Mouse (Mus musculus): ENCODE measurements at regions not wholly inside any gene's neighbourhood (a gene's known extent, or its start where the extent isn't known, plus 50 kb on each side); places are given as distances from the start of the nearest gene placed in this dataset.

DNA sequence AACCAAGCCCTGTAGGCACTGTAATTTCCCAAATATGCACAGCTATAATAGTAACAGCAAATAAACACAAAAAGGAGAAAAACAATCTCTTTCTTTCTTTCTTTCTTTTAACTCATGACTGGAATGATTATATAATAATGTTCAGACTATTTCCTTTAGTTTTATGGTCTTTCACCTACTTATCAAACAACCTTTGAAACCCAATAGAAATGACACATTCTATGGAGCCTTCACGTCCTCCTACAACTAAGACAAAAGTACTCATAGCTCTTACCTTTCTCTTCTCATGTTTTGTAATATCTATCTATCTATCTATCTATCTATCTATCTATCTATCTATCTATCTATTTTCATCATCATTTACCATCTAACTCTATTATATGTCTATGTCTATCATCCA, 739.5 kb downstream of the 4930447A16Rik start:
- no peaks in the 10 kb centered on the region for H3K9me3 ChIP-seq (replicated peaks; ENCODE audit: control insufficient read depth, low read length)
- H3K27me3 ChIP-seq (ENCODE audit: control insufficient read depth, insufficient read depth, low read depth, low read length): no peaks in the 10 kb centered on the region
- no peaks in the 10 kb centered on the region for H3K36me3 ChIP-seq (ENCODE audit: control insufficient read depth, insufficient read depth)
- WGBS (ENCODE audit: insufficient replicate concordance): 69% methylated on average over 1 of the region's 1 CpGs
- no peak overlapping the region for H3K9ac ChIP-seq (ENCODE audit: low read depth, low read length)
- ATAC-seq (ENCODE audit: low read depth): no peak
- H3K4me3 ChIP-seq (ENCODE audit: low read depth, low read length): no peak overlapping the region
- H3K4me2 ChIP-seq (ENCODE audit: low read depth, low read length): no peak overlapping the region
- H3K4me1 ChIP-seq (ENCODE audit: control insufficient read depth, low read depth, low read length): no peaks in the 10 kb centered on the region
- no peak overlapping the region for H3K27ac ChIP-seq (ENCODE audit: low read length)

DNA sequence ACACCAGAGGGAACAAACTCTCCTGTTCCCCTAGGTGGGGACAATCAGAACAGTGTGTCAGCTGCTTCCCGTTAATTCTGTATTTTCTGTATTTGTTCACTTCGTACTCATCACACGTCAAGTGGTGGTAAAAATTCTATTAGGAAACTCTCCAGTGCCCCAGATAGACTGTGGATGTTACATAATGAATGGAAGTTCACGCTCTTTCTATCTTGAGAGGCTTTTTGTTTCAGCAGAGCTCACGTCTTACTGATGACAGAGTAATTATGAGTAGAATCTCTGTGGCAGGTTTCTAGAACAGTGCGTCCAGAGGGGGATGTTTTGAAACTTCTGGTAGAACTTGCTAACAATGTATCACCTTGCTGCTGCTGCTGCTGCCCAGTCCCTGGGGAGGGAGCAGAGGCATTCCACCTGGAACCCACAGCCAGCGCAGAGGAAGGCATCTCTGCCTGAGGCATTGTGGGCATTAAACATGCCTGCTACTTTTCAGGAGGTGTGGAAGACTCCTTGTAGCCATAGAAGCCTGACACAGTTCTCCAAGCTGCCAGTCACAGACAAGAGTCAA, 740.6 kb downstream of the 4930447A16Rik start:
- Histone ChIP-seq H3K27me3 (ENCODE audit: control insufficient read depth, insufficient read depth, low read depth, low read length) (no peaks in the 10 kb centered on the region), H3K9me3 (replicated peaks; ENCODE audit: control insufficient read depth, low read length) (no peaks in the 10 kb centered on the region), H3K36me3 (ENCODE audit: control insufficient read depth, insufficient read depth) (no peaks in the 10 kb centered on the region), H3K9ac (ENCODE audit: low read depth, low read length) (no peak overlapping the region), H3K4me3 (ENCODE audit: low read depth, low read length) (no peak overlapping the region), H3K4me2 (ENCODE audit: low read depth, low read length) (no peak overlapping the region), H3K4me1 (ENCODE audit: control insufficient read depth, low read depth, low read length) (no peaks in the 10 kb centered on the region), H3K27ac (ENCODE audit: low read length) (no peak overlapping the region)
- WGBS (ENCODE audit: insufficient replicate concordance): 72% methylated on average over 7 of the region's 7 CpGs
- ATAC-seq (ENCODE audit: low read depth): no peak

- Histone ChIP-seq H3K27ac (ENCODE audit: low read length) (no peak overlapping the region), H3K4me1 (ENCODE audit: control insufficient read depth, low read depth, low read length) (no peaks in the 10 kb centered on the region), H3K4me3 (ENCODE audit: low read depth, low read length) (no peak overlapping the region), H3K9me3 (replicated peaks; ENCODE audit: control insufficient read depth, low read length) (no peaks in the 10 kb centered on the region), H3K9ac (ENCODE audit: low read depth, low read length) (no peak overlapping the region), H3K27me3 (ENCODE audit: control insufficient read depth, insufficient read depth, low read depth, low read length) (no peaks in the 10 kb centered on the region), H3K4me2 (ENCODE audit: low read depth, low read length) (no peak overlapping the region), H3K36me3 (ENCODE audit: control insufficient read depth, insufficient read depth) (no peaks in the 10 kb centered on the region)
- ATAC-seq (ENCODE audit: low read depth): no peak
- 72% methylated on average over 5 of the region's 5 CpGs for WGBS (ENCODE audit: insufficient replicate concordance)
Measured at GRCm38 (mm10) chr15:38166476-38166875, 741.1 kb downstream of the 4930447A16Rik start.

DNA sequence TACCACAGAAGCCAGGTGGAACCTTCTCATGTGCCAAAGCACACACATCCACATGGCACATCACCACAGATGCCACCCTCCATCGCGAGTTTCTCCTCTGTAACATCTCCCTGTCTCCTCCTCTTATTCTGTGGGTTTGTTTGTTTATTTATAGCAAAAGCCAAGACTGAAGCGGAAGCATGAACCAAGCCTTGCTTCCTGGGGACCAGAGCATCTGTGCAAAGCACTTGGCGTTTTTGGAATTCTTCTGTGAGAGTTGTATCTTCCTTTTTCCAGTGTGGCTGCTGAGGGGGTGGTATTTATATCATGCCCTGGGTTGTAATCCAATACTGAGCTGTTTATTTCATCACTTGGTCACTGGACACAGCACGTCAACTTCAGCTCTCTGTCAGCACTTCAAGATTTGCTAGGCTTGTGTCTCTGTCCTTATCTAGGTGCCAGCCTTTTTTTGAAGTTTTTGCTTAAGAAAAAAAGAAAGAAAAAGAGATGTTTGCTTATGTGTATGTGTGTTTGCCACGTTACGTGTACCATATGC, 742.3 kb downstream of the 4930447A16Rik start:
- Histone ChIP-seq H3K9me3 (replicated peaks; ENCODE audit: control insufficient read depth, low read length) (no peaks in the 10 kb centered on the region), H3K27me3 (ENCODE audit: control insufficient read depth, insufficient read depth, low read depth, low read length) (no peaks in the 10 kb centered on the region), H3K4me2 (ENCODE audit: low read depth, low read length) (no peak overlapping the region), H3K9ac (ENCODE audit: low read depth, low read length) (no peak overlapping the region), H3K4me3 (ENCODE audit: low read depth, low read length) (no peak overlapping the region), H3K27ac (ENCODE audit: low read length) (no peak overlapping the region), H3K4me1 (ENCODE audit: control insufficient read depth, low read depth, low read length) (no peaks in the 10 kb centered on the region), H3K36me3 (ENCODE audit: control insufficient read depth, insufficient read depth) (no peaks in the 10 kb centered on the region)
- no peak for ATAC-seq (ENCODE audit: low read depth)
- 47% methylated on average over 7 of the region's 7 CpGs for WGBS (ENCODE audit: insufficient replicate concordance)

- no peak overlapping the region for H3K9ac ChIP-seq (ENCODE audit: low read depth, low read length)
- no peaks in the 10 kb centered on the region for H3K36me3 ChIP-seq (ENCODE audit: control insufficient read depth, insufficient read depth)
- H3K4me1 ChIP-seq (ENCODE audit: control insufficient read depth, low read depth, low read length): no peaks in the 10 kb centered on the region
- no peaks in the 10 kb centered on the region for H3K27me3 ChIP-seq (ENCODE audit: control insufficient read depth, insufficient read depth, low read depth, low read length)
- WGBS (ENCODE audit: insufficient replicate concordance): 68% methylated on average over 8 of the region's 8 CpGs
- H3K4me2 ChIP-seq (ENCODE audit: low read depth, low read length): no peak overlapping the region
- no peak for ATAC-seq (ENCODE audit: low read depth)
- no peak overlapping the region for H3K4me3 ChIP-seq (ENCODE audit: low read depth, low read length)
- H3K27ac ChIP-seq (ENCODE audit: low read length): no peak overlapping the region
- no peaks in the 10 kb centered on the region for H3K9me3 ChIP-seq (replicated peaks; ENCODE audit: control insufficient read depth, low read length)
Measured at GRCm38 (mm10) chr15:38169191-38169590, 743.8 kb downstream of the 4930447A16Rik start.
